Mouse (Mus musculus): ENCODE data around the gene Il11.
"Not testable (repeated sequence)": the region's sequence is repeated elsewhere in the genome, so short reads cannot be mapped to it uniquely, and the experiment has no call there.

Il11 gene

GRCm38 (mm10) chr7:4782759-4783158, at the start of gene Il11, which contains the start of gene Tmem190:
TSS of gene Il11 (minus strand) at chr7:4782859.
TSS of gene Tmem190 (plus strand) at chr7:4782937.
- DNase-seq (ENCODE audit: extremely low spot score, low read depth, low spot score): no peak

DNA sequence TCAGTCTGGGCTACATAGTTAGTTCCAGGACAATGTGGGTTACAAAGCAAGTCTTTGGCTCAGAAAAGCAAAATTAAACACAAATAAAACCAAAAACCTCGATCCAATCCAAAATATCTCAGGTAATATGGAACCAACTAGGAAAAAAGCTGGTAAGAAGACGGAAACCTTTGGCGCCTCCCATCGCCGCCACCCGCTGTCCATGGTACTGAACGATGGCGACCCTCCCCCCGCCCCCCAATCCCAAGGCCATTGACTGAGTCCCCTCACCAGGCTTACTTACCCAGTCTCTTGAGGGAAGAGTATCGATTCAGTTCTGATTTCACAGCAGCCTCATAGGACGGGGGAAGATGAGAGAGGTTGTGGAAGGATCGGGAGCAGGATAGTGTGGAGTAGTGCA, 47.8 kb upstream of the Il11 start:
- no peak for DNase-seq (ENCODE audit: extremely low spot score, low read depth, low spot score)

DNA sequence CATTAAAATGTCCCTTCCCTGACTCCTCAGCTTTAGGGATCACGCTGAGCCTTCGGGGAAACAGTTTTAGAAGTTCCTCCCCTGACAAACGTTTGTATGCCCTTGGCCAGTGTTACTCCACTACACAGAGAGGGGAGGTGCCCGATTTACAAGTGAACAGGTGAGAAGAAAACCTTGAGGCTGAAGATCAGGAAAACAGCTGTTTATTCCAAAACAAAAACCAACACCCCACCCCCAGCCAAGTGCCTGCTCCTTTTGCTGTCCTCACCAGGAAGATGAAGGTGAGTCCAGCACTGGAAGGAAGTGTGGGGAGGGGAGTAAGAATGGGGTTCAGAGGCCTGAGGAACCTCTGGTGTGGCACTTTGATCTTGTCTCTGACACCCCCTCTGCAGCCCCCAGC, 42.7 kb upstream of the Il11 start:
- DNase-seq (ENCODE audit: extremely low spot score, low read depth, low spot score): no peak

- DNase-seq (ENCODE audit: extremely low spot score, low read depth, low spot score): no peak
Observed at GRCm38 (mm10) chr7:4822162-4822907, 39.7 kb upstream of the Il11 start.

DNA sequence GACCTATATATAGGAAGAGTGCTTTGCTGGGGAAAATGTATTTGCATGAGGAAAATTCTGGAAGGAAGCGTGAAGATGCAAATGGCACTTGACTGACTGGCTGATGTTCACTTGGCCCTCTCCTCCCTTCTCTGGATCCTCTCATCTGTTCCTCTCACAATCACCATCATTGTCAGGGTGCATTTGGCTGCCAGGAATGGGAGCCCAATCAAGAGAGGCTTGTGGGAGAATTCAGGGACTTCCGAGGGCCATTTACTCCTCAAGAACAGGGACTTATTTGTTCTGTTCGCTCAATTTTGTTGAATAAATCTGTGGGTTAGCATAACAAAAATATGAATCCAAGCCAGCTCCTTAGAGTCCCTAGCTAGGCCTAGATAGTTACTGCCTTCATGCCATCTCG, 39.0 kb upstream of the Il11 start:
- no peak for DNase-seq (ENCODE audit: extremely low spot score, low read depth, low spot score)

GRCm38 (mm10) chr7:4820925-4821324, 38.3 kb upstream of the Il11 start:
- DNase-seq (ENCODE audit: extremely low spot score, low read depth, low spot score): not testable (repeated sequence)

DNA sequence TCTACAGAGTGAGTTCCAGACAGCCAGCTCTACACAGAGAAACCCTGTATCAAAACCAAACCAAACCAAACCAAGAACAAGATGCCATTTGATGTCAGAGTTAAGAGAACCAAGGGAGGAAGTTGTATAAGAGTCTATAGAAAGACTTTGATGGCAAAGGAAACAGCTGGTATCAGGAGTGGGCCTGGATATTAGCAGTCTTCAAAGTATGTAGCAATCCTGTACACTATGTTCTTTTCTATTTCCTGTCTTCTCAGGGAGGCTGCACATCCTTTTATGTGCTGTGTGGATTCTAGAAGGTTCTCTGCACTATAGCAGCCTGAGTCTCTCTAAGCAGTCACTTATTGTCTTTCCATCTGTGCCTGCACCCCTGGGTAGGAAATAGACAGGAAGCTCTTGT, 33.9 kb upstream of the Il11 start:
- no peak for DNase-seq (ENCODE audit: extremely low spot score, low read depth, low spot score)

GRCm38 (mm10) chr7:4813105-4813791, 30.6 kb upstream of the Il11 start:
- no peak for DNase-seq (ENCODE audit: extremely low spot score, low read depth, low spot score)

DNA sequence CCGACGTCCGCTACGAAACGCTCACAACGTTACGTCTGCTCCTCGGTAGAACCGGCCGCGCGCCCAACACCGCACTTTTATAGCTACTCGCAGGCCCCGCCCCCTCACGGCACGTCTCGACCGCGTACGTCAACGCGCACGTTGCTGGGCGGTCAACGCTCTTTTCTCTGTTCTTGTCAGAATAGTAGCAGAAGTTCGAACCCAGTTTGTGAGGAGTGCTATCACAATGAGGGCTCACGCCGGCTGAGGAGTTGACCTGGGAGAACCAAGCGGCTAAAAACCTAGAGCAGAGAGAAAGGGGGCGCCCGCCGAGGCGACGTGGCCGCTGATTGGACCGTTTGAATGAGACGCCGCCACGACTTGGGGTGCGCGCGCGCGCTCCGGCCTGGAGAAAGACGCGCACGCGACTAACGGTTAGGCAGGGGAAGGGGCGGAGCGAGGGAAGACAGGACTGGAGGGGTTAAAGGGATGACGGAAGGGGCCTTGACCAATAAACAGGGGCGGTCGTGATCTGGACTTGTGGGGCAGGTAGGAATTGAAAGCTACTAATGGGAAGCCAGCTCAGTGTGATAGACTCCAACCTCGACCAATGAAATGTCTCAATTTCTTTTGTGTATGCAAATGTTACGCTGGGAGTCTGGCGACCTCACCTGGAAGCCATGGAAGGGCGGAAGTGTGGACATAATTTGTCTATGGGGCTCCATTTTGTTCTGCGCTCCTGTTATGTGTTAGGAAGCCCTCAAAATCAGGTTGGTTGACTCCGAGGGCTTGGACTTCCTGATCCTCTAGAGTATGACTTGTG, 29.8 kb upstream of the Il11 start, which contains the start of gene Ube2s:
Gene Ube2s (minus strand): TSS at position 288 of the 802 bp plus-strand sequence.
- DNase-seq (ENCODE audit: extremely low spot score, low read depth, low spot score): peak; percentile 96

GRCm38 (mm10) chr7:4811842-4812302, 29.2 kb upstream of the Il11 start:
- no peak for DNase-seq (ENCODE audit: extremely low spot score, low read depth, low spot score)

DNA sequence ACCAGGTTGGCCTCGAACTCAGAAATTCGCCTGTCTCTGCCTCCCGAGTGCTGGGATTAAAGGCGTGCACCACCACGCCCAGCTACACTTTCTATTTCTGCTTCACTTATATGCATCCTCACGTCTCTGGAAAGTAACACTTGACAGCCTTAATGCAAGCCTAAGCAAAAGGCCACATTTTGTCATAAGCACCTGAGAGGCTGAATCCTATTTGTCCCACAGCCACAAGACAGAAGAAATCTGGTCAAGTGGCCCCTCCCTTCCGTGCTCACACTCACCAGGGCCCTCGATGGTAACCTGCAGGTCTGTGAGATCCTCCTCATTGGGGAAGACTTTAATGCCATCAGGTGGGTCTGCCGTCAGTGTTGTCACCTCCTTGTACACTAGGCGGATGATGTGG, 28.5 kb upstream of the Il11 start:
- DNase-seq (ENCODE audit: extremely low spot score, low read depth, low spot score): not testable (repeated sequence)

DNA sequence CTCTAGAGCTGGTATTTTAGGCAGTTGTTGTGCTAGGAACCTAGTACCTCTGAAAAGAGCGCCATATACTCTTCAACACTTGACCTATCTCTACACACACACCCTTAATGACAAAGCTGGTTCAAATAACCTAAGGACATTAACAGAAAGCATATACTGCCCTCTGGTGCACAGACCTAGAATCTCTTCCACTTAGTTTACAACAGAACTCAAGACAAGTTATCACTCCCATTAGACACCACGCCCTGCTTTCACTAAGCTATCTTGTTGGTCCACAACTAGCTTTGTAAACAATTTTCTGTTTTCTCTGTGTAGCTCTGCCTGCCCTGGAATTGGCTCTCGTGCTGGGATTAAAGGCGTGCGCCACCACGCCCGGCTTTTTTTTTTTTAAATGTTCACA, 24.1 kb upstream of the Il11 start:
- no peak for DNase-seq (ENCODE audit: extremely low spot score, low read depth, low spot score)

- DNase-seq (ENCODE audit: extremely low spot score, low read depth, low spot score): no peak
Observed at GRCm38 (mm10) chr7:4802247-4802646, 19.6 kb upstream of the Il11 start.

- no peak for DNase-seq (ENCODE audit: extremely low spot score, low read depth, low spot score)
Observed at GRCm38 (mm10) chr7:4795767-4796433, 13.2 kb upstream of the Il11 start.

DNA sequence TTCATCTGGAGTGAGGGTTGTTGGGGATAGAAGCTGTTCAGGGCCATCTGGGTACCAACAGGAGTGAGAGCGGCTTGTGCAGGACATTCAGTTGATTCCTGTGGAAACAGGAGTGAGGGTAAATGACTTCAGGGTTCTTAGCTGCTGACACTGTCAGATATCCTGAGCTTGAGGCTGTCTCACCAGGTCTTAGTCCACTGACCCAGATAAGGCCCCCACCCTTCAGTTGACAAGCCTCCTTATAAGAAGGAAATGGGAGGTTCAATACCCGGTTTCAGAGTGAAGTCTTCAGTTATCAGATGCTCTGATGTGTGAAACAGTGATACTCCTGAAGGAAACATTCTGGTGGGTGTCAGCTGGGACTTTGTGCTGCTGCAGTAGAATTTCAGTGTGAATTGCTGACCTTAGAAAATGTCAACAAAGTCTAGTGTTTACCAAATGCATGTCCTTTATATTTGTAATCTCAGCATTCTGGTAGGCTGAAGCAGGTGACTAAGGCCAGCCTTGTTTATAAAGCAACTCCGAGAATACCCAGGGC, 12.0 kb upstream of the Il11 start:
- no peak for DNase-seq (ENCODE audit: extremely low spot score, low read depth, low spot score)

GRCm38 (mm10) chr7:4793674-4794073, 11.0 kb upstream of the Il11 start:
- no peak for DNase-seq (ENCODE audit: extremely low spot score, low read depth, low spot score)

DNA sequence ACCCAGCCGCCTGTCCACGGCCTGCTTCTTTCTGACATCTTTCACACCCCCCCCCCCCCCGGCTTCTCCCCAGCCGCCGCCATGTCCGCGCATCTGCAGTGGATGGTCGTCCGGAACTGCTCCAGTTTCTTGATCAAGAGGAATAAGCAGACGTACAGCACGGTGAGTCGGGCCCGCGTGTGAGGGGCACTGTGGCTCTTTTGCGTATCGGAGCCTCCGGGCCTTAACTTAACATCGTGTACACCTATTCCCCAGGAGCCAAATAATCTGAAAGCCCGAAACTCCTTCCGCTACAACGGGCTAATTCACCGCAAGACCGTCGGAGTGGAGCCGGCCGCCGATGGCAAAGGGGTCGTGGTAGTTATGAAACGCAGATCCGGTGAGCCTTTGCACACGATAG, 10.6 kb upstream of the Il11 start:
- not testable (repeated sequence) for DNase-seq (ENCODE audit: extremely low spot score, low read depth, low spot score)

DNA sequence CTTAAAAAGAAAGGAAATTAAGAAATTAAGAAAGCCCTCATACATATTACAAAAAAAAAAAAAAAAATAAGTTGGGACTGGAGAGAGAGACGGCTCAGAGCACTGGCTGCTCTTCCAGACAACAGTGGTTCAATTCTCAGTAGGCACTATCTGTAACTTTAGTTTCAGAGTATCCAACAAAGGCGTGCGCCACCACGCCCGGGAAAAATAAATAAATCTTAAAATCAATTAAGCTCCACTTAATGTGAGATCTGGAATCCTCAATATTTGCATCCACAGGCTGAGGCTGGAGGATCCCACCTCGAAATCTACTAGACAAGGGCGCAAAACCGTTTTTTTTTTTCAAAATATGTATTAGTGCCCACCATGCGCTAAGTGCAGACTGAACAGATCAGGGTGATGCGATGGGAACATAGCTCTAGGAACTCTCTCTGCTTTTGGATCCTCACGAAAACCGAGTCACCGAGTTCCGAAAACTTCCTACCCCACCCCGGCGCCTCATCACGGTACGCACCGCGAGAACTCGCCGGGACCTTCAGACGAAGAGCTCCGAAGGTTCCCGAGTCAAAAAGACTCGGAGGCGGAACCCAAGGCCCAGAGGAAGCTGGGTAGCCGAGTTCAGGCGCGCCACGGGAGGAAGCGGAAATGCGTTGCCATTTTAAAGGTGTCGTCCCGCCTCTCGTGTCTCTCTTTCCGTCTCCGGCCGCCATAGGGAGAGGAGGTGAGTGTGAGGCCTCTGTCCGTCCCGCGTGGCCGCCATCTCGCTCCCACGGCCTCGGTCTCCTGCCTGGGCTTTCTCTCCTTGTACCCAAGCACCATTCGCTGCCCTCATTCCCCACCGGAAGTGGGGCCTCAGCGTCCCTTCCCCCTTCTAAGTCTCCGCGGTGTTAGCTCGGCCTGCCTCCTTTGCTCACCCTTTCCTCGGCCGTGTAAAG, 9.9 kb upstream of the Il11 start, which contains the start of gene Rpl28:
Gene Rpl28 (plus strand): TSS at position 597 of the 935 bp plus-strand sequence.
- DNase-seq (ENCODE audit: extremely low spot score, low read depth, low spot score): peak; percentile 92

DNA sequence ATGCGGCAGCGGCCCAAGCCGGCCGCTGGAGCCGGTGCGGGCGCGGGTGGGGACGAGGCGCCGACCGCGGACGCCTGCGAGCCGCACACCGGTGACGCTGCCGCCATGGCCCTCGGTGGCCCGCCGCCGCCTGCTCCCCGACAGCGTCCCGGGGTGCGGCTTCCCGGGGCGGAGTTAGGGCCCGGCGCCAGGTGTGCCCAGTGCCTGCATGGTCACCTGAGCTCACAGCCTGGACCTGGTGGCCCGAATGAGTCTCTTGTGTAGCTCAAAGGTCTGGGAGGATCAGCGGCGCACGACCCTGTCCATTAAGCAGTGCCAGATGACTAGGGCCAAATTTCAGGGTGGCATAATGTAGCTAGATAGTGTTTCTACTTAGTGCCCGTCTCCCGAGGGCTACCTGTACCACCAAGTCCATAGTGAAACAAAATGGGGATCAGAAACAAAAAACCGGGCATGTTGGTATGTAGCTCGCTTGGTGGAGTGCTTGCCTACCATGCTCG, 6.8 kb upstream of the Il11 start, which contains the start of gene Tmem238:
Gene Tmem238 (minus strand): TSS at position 221 of the 500 bp plus-strand sequence.
- DNase-seq (ENCODE audit: extremely low spot score, low read depth, low spot score): no peak

Measured in hindlimb bud, embryonic 11.5 days (tissue).